Mouse (Mus musculus) activated CD4-positive, CD25-positive, alpha-beta regulatory T cell, adult 9 weeks (primary cell): ENCODE data around the gene Ppm1n. TPM values are rescaled to one million over a fixed set of nuclear protein-coding genes. Genes with fewer than 3 reads are reported as not detected.

Experiments
- polyA plus RNA-seq: library from polyadenylated mRNA; unstranded; fragments of 100-300 nt; shearing (Covaris generic); gene quantifications from one replicate; pipeline ENCODE4 v1.2.1, GENCODE M21; 2017

Ppm1n gene
- 2.8 TPM for polyA plus RNA-seq

DNA sequence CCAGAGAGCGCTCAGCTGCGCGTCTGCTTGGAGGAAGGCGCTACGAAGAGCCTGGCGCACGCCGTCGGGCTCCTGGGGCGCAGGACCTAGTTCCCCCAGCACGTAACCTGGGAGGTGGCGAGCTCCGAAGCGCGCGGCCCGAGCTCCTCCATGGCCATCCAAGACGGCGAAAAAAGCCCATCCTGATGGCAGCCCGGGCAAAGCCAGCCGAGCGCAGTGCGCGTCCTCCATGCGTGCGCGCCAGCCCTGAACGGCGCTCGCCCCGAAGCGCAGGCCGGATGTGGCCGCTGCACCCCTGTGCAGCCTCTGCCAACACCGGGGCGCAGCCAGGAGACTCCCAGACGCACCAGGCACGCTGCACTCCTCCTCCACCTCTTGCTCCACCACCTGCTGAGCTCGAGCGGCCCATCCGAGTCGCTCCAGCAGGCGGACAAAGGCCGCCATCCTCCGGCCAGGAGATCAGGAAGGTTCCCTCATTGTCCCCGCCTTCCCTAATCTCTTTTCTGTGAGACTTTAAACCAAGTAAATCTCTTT is at the start of gene Ppm1n:
TSS of gene Ppm1n (minus strand) at position 484 of the 534 bp plus-strand sequence.

DNA sequence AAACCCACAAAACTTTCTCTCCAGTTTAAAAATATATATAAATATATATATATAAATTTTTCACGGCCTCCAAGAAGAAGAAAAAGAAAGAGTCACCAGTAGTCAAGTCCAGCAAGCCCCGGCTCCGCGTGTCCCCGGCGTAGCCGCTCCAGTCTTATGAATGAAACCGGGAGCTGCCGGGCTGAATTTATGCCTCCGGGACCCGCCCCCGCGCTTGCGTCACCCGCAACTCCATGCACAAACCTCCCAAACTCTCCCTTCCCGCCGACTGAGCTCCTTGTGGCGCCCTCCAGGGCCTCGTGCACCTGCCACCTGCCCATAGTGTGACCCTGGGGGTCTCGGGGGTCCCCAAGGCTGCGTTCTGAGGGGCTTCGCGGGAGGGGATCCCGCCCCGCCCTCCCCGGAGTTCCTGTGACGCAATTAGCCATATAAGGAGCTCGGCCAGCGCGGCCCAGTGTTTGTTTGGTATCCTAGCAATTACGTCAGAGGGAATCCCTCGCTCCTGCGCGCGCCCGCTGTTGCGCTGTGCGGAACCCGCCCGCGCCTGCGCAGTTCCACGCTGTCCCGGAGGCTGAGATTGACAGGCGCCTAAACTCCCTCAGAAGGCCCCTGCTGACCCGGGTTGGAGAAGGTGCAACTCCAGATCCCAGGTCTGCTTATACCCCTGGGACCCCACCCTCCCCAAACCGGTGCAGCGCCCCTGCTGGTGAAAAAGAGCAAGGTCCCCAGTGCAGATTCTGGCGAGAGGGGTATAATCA is 30.2 kb upstream of the Ppm1n start, which contains the start of gene Fosb:
TSS of gene Fosb (minus strand) at position 168 of the 758 bp plus-strand sequence.

DNA sequence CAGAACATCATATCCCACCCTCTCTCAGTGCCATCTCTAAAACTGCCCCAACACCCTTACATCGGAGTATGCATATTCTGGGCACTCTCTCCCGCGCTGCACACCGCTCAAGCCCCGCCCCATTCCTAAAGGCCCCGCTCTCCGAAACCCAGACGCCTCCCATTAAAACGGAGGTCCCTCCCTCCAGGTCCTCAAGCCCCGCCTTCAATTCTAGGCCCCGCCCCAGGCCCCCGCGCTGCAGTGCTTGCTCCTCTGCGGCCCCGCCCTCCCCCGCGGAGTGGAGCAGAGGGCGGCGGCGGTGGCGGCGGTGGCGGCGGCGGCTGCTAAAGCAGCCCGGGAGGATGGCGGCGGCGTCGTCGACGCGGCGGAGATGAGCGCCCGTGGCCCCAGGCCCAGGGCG is 2.5 kb upstream of the Ppm1n start, which contains the start of gene Rtn2:
TSS of gene Rtn2 (plus strand) at position 240 of the 400 bp plus-strand sequence.

DNA sequence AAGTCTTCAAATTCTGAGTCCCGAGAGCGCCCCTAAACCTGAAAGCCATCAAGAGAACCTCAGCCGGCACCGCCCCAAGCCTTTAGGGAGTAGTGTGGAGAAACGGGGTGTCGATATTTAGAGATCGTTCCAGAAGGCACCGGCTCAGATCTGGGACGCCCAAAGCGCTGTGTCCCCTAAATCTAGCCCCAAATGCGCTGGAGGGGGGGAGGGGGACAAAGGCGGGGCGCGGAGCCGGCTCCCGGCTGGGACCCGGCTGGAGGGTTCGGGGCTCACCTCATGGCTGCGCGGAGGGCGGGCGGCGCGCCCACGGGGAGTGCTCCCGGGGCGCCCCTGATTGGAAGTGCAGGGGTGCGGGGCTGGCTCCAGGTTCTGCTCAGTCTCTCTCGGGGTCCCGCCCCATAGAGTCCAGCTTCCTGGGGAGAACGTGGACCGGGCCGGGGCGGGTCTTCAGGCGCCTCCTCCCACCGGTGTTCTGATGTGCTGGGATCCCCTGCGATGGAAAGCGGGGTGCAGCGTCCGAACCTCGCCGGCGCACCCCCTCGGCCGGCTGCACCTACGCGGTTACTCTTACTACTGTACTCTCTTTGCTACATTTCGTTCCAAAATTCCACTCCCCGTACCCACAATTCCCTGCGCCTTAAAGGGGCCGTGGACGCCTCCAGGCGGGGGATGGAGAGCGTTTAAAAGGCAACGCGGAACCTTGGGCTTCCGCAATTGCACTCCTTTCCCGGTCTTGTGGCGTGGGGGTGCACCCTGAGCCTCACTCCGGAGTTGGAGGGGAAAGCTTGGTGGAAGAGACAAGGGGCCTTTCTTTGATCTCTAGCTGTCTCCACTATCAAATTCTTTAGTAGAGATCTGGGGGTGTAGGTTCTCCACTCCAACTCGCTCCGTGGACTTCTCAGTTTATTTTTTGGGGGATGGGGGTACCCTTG is 8.4 kb downstream of the Ppm1n start, which contains the start of gene Vasp:
TSS of gene Vasp (minus strand) at position 580 of the 935 bp plus-strand sequence.

DNA sequence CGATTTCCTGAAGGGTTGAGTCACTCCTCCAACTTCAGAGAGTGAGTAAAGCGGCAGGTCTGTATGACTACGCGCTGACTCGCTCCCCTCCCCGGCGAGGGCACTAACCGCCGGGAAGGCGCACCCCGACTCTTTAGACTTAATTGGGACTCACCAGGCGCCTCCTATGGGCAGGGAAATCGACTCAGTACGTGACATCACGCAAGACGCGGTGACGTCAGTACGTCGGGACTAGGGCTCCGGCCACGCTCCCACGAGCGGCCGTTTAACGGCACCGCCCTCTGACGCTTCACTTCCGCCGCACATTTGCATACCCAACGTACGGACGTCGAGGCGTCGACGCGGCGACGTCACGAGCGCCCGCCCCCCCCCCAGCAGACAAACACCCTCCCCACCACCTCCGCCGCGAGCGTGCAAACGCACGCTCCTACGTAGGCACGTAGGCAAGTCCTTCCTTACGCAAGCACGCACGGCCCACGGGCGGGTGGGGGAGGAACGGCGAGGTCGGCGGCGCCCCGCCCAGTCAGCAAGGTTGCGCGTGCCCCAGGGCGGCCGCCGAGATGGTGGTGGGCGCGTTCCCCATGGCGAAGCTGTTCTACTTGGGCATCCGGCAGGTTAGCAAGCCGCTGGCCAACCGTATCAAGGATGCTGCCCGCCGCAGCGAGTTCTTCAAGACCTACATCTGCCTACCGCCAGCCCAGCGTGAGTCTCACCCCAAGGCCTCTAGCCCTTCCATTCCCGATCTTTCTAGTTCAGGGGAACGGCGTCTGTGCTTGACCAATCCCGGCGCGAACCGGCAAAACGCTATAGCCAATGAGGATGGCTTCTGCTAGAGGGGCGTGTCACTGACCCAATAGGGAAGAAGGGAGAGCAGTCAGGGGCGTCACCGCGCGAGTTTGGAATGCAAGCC is 51.7 kb downstream of the Ppm1n start, which contains the start of gene Opa3:
TSS of gene Opa3 (plus strand) at position 452 of the 910 bp plus-strand sequence.

Other genes with a start within 250 kb of the Ppm1n start
- gene Rsph6a, start 225.4 kb downstream of the Ppm1n start, polyA plus RNA-seq: not detected
- 0.22 TPM for gene Dmwd, start 203.8 kb downstream of the Ppm1n start, polyA plus RNA-seq
- 1.0 TPM for gene Dmpk, start 196.2 kb downstream of the Ppm1n start, polyA plus RNA-seq
- 0.39 TPM for gene Six5, start 185.5 kb downstream of the Ppm1n start, polyA plus RNA-seq
- not detected for gene Gm4969, start 161.7 kb downstream of the Ppm1n start, polyA plus RNA-seq
- 27.9 TPM for gene Fbxo46, start 160.2 kb downstream of the Ppm1n start, polyA plus RNA-seq
- 9.7 TPM for gene Qpctl, start 130.8 kb downstream of the Ppm1n start, polyA plus RNA-seq
- 51.3 TPM for gene Snrpd2, start 130.3 kb downstream of the Ppm1n start, polyA plus RNA-seq
- not detected for gene Gipr, start 113.9 kb downstream of the Ppm1n start, polyA plus RNA-seq
- 31.6 TPM for gene Eml2, start 103.6 kb downstream of the Ppm1n start, polyA plus RNA-seq
- gene Gpr4, start 67.5 kb downstream of the Ppm1n start, polyA plus RNA-seq: 0.16 TPM
- 25.4 TPM for gene Opa3, start 51.7 kb downstream of the Ppm1n start, polyA plus RNA-seq
- 333 TPM for gene Vasp, start 8.2 kb downstream of the Ppm1n start, polyA plus RNA-seq
- gene Rtn2, start 2.6 kb upstream of the Ppm1n start, polyA plus RNA-seq: not detected
- 0.78 TPM for gene Fosb, start 30.0 kb upstream of the Ppm1n start, polyA plus RNA-seq
- gene Ercc1, start 64.7 kb upstream of the Ppm1n start, polyA plus RNA-seq: 86.2 TPM
- 13.9 TPM for gene Cd3eap, start 79.4 kb upstream of the Ppm1n start, polyA plus RNA-seq
- 0.20 TPM for gene Ppp1r13l, start 79.7 kb upstream of the Ppm1n start, polyA plus RNA-seq
- 9.9 TPM for gene Ercc2, start 101.9 kb upstream of the Ppm1n start, polyA plus RNA-seq
- 17.0 TPM for gene Klc3, start 124.0 kb upstream of the Ppm1n start, polyA plus RNA-seq
- gene Ckm, start 124.7 kb upstream of the Ppm1n start, polyA plus RNA-seq: not detected
- gene Mark4, start 178.8 kb upstream of the Ppm1n start, polyA plus RNA-seq: 2.0 TPM
- gene Exoc3l2, start 183.3 kb upstream of the Ppm1n start, polyA plus RNA-seq: not detected
- 0.28 TPM for gene Bloc1s3, start 228.3 kb upstream of the Ppm1n start, polyA plus RNA-seq
- 115 TPM for gene Trappc6a, start 228.3 kb upstream of the Ppm1n start, polyA plus RNA-seq
- gene Nkpd1, start 237.8 kb upstream of the Ppm1n start, polyA plus RNA-seq: not detected